Mouse (Mus musculus): Measurements from ENCODE around the gene Cep170b. TPM values are rescaled to one million over a fixed set of nuclear protein-coding genes. Genes with fewer than 3 reads are reported as not detected.

Cep170b gene
- total RNA-seq, 2 experiments from 2014 or later = 280 to 294 TPM

- no peak overlapping the region for H3K4me3 ChIP-seq
- no peak for DNase-seq (ENCODE audit: extremely low spot score in 1 of 2, low spot score in 2 of 2)
- intact Hi-C loops (cut with DNase I) = no loop called here
- no peak for TF ChIP-seq CTCF (IDR thresholded peaks at IDR 0.05)
- H3K27ac ChIP-seq = peak overlapping the region; percentile 77
Observed at GRCm38 (mm10) chr12:112742768-112743167, 22.5 kb downstream of the Cep170b start.

- TF ChIP-seq CTCF (IDR thresholded peaks at IDR 0.05) = peak; percentile 97
- Histone ChIP-seq H3K4me3 (no peak overlapping the region), H3K27ac (peak overlapping the region; percentile 77)
- DNase-seq (ENCODE audit: extremely low spot score in 1 of 2, low spot score in 2 of 2) = peak; percentile 83 to 84
- intact Hi-C loops (cut with DNase I) = no loop called here
Observed at GRCm38 (mm10) chr12:112743168-112743975, 23.1 kb downstream of the Cep170b start.

GRCm38 (mm10) chr12:112744211-112744610 is 24.0 kb downstream of the Cep170b start:
- no peak for TF ChIP-seq CTCF (IDR thresholded peaks at IDR 0.05)
- Histone ChIP-seq H3K4me3 (no peak overlapping the region), H3K27ac (no peak overlapping the region)
- intact Hi-C loops (cut with DNase I) = no loop called here
- no peak for DNase-seq (ENCODE audit: extremely low spot score in 1 of 2, low spot score in 2 of 2)

- intact Hi-C loops (cut with DNase I) = loop anchor here (5.0 kb wide), 1 partner anchor 62 kb away; the partner anchor contains the start of gene Clba1
- H3K27ac ChIP-seq = no peak overlapping the region
- no peak overlapping the region for H3K4me3 ChIP-seq
- no peak for TF ChIP-seq CTCF (IDR thresholded peaks at IDR 0.05)
- DNase-seq (ENCODE audit: extremely low spot score in 1 of 2, low spot score in 2 of 2) = no peak
Observed at GRCm38 (mm10) chr12:112744891-112745580, 24.8 kb downstream of the Cep170b start.

- Histone ChIP-seq H3K27ac (no peak overlapping the region), H3K4me3 (no peak overlapping the region)
- no peak for TF ChIP-seq CTCF (IDR thresholded peaks at IDR 0.05)
- intact Hi-C loops (cut with DNase I) = loop anchor here (1.0 to 5.0 kb wide), 2 partner anchors 62 to 98 kb away; partner anchors contain the start of gene Clba1
- DNase-seq (ENCODE audit: extremely low spot score in 1 of 2, low spot score in 2 of 2) = no peak
Observed at GRCm38 (mm10) chr12:112745716-112746115, 25.5 kb downstream of the Cep170b start.

- no peak for DNase-seq (ENCODE audit: extremely low spot score in 1 of 2, low spot score in 2 of 2)
- H3K4me3 ChIP-seq = no peak overlapping the region
- no peak for TF ChIP-seq CTCF (IDR thresholded peaks at IDR 0.05)
- no peak overlapping the region for H3K27ac ChIP-seq
- intact Hi-C loops (cut with DNase I) = loop anchor here (1.0 to 5.0 kb wide), 2 partner anchors 61 to 97 kb away; partner anchors contain the start of gene Clba1
Observed at GRCm38 (mm10) chr12:112746461-112746807, 26.2 kb downstream of the Cep170b start.

- peak; percentile 72 for TF ChIP-seq CTCF (IDR thresholded peaks at IDR 0.05)
- intact Hi-C loops (cut with DNase I) = loop anchor here (1.0 to 5.0 kb wide), 2 partner anchors 60 to 96 kb away; partner anchors contain the start of gene Clba1
- no peak for DNase-seq (ENCODE audit: extremely low spot score in 1 of 2, low spot score in 2 of 2)
- Histone ChIP-seq H3K4me3 (no peak overlapping the region), H3K27ac (no peak overlapping the region)
Observed at GRCm38 (mm10) chr12:112746808-112747605, 26.8 kb downstream of the Cep170b start.

- H3K27ac ChIP-seq = no peak overlapping the region
- DNase-seq (ENCODE audit: extremely low spot score in 1 of 2, low spot score in 2 of 2) = no peak
- no peak overlapping the region for H3K4me3 ChIP-seq
- intact Hi-C loops (cut with DNase I) = loop anchor here (5.0 kb wide), 1 partner anchor 60 kb away; the partner anchor contains the start of gene Clba1
- TF ChIP-seq CTCF (IDR thresholded peaks at IDR 0.05) = no peak
Observed at GRCm38 (mm10) chr12:112747606-112747970, 27.3 kb downstream of the Cep170b start.

GRCm38 (mm10) chr12:112750976-112751375 is 30.7 kb downstream of the Cep170b start:
- Histone ChIP-seq H3K4me3 (no peak overlapping the region), H3K27ac (no peak overlapping the region)
- DNase-seq (ENCODE audit: extremely low spot score in 1 of 2, low spot score in 2 of 2) = no peak
- intact Hi-C loops (cut with DNase I) = loop anchor here (5.0 kb wide), 1 partner anchor 41 kb away; no protein-coding TSS in a partner anchor
- TF ChIP-seq CTCF (IDR thresholded peaks at IDR 0.05) = no peak

GRCm38 (mm10) chr12:112752399-112752798 is 32.1 kb downstream of the Cep170b start:
- DNase-seq (ENCODE audit: extremely low spot score in 1 of 2, low spot score in 2 of 2) = no peak
- intact Hi-C loops (cut with DNase I) = loop anchor here (5.0 kb wide), 1 partner anchor 40 kb away; no protein-coding TSS in a partner anchor
- no peak for TF ChIP-seq CTCF (IDR thresholded peaks at IDR 0.05)
- Histone ChIP-seq H3K27ac (no peak overlapping the region), H3K4me3 (no peak overlapping the region)

- Histone ChIP-seq H3K4me3 (no peak overlapping the region), H3K27ac (no peak overlapping the region)
- no peak for DNase-seq (ENCODE audit: extremely low spot score in 1 of 2, low spot score in 2 of 2)
- intact Hi-C loops (cut with DNase I) = no loop called here
- TF ChIP-seq CTCF (IDR thresholded peaks at IDR 0.05) = no peak
Observed at GRCm38 (mm10) chr12:112755900-112756299, 35.6 kb downstream of the Cep170b start.
